Mouse (Mus musculus) liver, embryonic 14.5 days (tissue): ENCODE measurements around the gene Nop56.

Experiments used
- CTCF ChIP-seq: IDR thresholded peaks from 2 replicates; pipeline ENCODE4 v1.5.1; 2016; ENCODE audit warnings: antibody characterized with exemption, low read depth, control low read depth
- EP300 ChIP-seq: IDR thresholded peaks from 2 replicates; pipeline ENCODE4 v1.6.1; 2016; ENCODE audit warnings: antibody characterized with exemption, low read depth

- TF ChIP-seq CTCF = no peak
- TF ChIP-seq EP300 = peak; percentile 83
Measured at GRCm38 (mm10) chr2:130262398-130262797, 11.8 kb upstream of the Nop56 start.
